Mouse (Mus musculus): ENCODE data around the gene Tsc1.

Tsc1 gene

DNA sequence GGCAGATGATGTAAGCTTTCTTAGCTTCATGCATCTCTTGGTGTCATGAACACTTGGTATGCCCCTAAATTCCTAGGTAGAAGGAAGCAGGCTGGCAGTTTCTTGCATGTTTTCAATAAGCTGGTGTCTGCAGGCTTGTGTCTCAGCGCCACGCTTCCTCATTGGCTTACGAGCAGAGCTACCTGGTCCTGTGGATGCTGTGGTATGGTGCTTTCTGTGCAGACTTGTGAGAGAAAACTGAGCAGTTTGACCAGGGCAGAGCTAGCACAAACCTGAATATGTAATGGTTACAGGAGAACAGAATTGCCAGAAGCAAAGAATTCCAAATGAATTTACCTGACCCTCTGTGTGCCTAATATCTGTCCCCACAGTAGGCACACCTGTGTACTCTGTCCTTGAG is 2.1 kb downstream of the Tsc1 start:
- DNase-seq (ENCODE audit: low read depth, low spot score): no peak

DNA sequence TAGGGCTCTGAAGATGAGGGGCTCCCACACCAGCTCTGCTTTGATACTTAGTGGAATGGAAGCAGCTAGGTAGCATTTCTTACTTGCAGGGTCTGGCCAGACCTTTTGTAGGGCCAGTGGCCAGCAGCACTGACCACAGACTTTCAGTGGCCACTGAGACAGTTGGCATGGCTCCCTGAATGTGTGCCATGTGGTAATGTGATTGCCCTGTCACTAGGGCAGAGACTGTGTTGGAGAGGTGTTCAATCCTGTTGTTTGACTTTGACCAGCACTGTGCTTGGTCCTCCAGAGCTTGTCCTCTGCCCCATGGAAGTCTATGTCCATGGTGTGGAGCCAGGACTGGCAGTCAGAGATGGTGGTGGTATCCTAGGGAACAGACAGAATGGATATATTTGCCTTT is 9.5 kb downstream of the Tsc1 start:
- no peak for DNase-seq (ENCODE audit: low read depth, low spot score)

DNA sequence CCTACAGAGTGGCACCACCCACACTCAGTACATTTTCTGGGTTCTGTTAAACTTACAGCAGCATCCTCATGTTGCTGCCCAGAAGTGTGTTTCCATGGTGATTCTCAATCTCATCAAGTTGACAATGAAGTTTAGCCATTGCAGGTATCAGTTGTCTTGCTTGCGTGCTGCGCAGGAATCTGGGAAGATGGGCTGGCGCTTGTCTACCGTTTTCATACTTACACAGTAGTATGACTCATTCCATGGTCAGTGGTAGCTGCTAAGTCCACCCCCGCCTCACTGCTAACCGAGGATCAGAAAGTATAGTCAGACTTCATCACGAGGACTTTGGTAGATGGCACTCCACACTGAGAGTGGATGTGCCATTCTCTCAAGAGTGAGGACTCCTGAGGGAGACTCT is 12.3 kb downstream of the Tsc1 start:
- no peak for DNase-seq (ENCODE audit: low read depth, low spot score)

DNA sequence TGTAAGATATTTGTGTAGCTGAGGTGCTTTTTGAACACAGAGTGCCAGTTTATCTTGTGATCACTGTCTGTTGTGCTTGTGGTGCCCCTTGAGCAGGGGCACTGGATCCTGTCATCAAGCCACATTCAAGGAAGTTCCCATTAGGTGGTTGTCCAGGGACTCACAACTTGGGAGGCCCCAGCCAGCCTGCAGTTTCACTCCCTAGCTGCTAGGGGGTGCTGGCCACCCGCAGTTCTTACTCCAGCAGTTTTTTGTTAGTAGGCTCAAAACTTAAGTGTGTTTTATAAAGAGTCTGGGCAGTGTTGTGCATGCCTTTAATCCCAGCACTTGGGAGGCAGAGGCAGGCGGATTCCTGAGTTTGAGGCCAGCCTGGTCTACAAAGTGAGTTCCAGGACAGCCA is 13.3 kb downstream of the Tsc1 start:
- no peak for DNase-seq (ENCODE audit: low read depth, low spot score)

DNA sequence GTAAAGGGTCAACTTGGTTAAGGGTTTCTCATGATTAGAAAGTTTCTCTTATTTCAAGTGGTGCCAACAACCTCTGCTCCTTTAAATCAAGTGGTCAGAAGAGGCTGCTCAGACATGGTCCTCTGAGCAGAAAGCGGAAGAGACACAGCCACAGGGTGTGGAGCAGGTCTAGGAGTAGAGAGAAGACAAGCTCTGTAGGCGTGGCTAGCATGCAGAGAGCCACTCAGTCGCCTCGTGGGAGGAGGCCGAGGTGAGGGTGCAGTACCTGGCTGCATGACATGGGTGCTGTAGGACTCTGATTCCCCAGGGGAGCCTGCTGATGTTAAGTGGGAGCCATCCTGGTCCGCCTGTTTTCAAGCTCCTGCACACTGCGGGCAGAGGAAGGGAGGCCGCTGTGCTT is 15.2 kb downstream of the Tsc1 start:
- no peak for DNase-seq (ENCODE audit: low read depth, low spot score)

DNA sequence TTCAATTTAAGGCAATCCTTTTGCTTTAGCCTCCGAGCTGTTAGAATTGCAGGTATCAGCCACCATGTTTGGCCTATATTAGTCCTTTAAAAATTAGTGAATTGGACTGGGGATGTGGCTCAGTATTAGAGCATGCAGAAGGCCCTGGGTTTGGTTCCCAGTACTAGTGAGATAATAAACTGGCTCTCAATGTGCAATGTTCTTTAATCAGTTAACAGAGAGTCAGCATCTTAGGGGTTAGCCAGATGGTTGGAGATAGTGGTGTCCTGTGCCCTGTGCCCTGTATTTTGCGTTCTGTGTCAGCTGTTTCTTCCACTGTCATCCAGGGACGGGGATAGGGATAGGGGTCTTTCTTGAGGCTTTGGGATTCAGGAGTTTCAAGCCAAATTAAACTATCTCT is 21.9 kb downstream of the Tsc1 start:
- no peak for DNase-seq (ENCODE audit: low read depth, low spot score)

DNA sequence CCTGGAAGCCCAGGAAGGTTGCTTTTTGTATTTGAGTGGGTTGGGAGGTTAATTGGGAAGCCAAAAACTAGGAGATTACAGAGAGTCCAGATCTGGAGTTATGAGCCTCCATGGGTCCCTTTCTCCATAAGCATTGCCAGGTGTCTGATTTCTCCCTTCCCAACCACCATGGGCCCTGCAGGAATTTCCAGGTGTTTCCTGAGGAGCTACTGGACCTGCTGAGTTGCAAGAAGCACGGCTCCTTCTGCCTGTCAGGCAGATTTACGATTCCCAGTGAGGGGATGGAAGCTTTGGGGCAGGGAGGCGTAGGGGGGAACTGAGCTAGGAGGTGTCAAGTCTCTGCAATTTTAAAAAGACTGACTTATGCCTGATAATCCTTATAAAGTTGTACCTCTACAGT is 24.8 kb downstream of the Tsc1 start:
- DNase-seq (ENCODE audit: low read depth, low spot score): no peak

DNA sequence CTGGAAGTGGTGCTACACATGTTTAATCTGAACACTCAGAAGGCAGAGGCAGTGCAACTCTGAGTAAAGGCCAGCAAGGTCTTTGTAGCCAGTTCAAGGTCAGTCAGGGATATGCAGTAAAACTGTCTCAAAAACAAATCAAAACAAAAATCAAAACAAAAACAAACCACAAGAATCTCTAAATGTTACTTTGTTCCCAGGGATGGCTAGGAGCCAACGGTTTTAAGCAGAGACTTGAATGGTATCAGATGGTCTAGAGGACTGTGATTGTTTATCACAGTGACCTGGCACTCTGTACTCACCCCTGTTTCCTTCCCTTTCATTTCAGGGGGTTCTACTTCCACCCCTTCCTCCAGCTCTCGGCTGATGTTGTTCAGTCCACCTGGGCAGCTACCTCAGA is 30.4 kb downstream of the Tsc1 start:
- DNase-seq (ENCODE audit: low read depth, low spot score): no peak

DNA sequence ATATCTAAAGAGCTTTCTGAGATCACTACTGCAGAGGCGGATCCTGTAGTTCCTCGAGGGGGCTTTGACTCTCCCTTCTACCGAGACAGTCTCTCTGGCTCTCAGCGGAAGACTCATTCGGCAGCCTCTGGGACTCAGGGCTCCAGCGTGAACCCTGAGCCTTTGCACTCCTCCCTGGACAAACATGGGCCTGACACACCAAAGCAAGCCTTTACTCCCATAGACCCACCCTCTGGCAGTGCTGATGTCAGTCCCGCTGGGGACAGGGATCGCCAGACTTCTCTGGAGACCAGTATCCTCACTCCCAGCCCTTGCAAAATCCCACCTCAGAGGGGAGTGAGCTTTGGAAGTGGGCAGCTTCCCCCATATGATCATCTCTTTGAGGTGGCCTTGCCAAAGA is 35.0 kb downstream of the Tsc1 start:
- no peak for DNase-seq (ENCODE audit: low read depth, low spot score)

DNA sequence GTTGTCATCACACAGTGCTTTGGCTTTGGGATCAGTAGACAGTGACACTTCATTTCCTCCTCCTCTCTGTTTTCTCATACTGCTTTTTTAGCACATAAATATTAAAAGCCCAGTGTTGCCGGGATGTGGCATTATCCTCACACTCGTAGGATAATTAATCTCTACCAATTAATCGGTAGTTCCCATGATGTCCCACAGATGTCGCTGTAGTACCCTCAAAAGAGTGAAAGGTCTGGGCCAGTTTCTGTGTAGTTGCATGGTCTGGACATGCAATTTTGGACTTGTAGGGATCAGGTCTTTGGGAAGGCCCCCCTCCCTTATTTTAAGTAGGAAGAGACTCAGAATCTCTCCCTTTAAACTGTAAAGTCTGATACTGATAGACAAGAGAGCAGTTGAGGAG is 39.7 kb downstream of the Tsc1 start:
- DNase-seq (ENCODE audit: low read depth, low spot score): no peak

DNA sequence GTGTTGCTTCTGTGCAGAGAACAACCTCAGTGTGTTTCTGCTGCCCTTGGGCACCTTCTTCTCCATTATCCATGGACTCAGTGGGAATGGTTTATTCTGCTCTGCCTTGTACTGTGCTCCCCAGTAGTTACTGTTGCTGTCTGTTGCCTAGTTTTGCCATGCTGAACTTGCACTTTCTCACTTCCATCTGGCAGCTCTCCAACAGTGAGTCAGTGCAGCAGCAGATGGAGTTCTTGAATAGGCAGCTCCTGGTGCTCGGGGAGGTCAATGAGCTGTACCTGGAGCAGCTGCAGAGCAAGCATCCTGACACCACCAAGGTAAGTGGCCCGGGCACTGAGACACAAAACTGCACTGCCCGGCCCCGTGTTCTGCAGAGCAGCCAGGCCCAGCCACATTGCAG is 40.7 kb downstream of the Tsc1 start:
- DNase-seq (ENCODE audit: low read depth, low spot score): peak; percentile 41

DNA sequence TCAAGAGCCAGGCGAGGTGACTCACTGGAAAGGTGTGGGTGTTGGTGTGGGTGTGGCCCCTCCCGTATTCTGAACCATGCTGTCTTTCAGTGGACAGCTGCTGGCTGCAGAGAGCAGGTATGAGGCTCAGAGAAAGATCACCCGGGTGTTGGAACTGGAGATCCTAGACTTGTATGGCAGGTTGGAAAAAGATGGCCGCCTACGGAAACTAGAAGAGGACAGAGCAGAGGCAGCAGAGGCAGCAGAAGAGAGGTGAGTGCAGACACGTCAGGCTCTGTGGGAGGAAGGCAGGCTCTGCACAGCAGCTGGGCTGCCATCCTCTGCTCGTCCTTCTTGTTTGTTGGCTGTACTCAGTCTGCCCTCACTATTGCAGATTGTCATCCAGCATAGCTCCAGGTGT is 44.9 kb downstream of the Tsc1 start:
- DNase-seq (ENCODE audit: low read depth, low spot score): no peak

DNA sequence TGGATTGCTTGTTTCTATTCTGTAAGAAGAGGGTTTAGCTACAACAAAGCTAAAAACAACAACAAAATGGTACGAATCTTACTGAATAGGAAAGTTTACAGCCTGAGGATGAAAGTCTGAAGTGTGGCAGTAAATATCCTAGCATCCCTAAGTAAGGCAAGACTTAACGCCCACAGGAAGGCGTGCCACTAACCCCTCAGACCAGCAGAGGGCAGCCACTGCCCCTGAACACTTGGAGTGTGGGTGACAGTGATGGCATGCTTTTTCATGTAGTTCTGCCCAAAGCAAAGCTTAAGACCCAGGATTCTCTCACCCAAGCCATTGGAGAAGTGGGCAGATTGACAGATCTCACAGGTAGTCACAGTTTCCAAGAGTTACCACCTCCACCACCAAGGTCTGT is 47.4 kb downstream of the Tsc1 start:
- DNase-seq (ENCODE audit: low read depth, low spot score): no peak

DNA sequence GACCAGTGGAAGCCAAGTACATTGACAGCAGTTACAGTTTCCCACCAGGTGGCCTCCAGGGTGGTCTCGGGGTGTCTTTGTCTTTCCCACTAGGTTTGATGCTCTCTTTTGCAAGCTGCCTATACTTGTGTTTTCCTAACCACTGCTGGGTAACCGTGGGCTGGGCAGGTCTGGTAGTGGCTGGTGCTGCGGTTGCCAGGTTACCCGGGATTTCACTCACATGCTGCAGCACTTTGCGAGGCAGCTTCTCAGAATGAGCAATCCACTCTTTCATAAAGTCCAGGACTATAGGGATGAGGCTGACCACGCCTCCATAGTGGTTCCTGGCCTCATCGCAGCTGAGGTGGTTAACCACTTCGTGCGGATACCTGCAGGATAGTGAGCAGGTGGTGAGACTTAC is 51.7 kb downstream of the Tsc1 start:
- DNase-seq (ENCODE audit: low read depth, low spot score): no peak

DNA sequence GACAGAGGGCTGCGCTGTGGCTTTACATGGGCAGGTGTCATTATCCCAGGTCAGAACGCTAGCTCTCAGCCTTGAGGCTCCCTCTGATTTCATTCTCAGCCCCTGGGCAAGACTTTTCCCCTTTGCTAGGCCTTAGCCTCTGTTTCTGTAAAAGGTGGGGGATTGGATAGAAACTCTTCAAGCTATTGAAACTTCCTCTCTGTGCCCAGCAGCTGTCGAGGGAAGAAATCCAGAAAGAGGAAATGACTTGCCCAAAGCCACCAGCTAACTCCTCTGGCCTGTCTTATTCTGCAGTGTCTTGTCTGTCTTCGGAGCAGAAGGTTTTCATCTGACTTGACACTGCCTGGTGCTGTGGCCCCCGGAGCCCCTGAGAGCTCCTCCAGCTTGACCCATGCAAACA is 57.5 kb downstream of the Tsc1 start:
- no peak for DNase-seq (ENCODE audit: low read depth, low spot score)

DNA sequence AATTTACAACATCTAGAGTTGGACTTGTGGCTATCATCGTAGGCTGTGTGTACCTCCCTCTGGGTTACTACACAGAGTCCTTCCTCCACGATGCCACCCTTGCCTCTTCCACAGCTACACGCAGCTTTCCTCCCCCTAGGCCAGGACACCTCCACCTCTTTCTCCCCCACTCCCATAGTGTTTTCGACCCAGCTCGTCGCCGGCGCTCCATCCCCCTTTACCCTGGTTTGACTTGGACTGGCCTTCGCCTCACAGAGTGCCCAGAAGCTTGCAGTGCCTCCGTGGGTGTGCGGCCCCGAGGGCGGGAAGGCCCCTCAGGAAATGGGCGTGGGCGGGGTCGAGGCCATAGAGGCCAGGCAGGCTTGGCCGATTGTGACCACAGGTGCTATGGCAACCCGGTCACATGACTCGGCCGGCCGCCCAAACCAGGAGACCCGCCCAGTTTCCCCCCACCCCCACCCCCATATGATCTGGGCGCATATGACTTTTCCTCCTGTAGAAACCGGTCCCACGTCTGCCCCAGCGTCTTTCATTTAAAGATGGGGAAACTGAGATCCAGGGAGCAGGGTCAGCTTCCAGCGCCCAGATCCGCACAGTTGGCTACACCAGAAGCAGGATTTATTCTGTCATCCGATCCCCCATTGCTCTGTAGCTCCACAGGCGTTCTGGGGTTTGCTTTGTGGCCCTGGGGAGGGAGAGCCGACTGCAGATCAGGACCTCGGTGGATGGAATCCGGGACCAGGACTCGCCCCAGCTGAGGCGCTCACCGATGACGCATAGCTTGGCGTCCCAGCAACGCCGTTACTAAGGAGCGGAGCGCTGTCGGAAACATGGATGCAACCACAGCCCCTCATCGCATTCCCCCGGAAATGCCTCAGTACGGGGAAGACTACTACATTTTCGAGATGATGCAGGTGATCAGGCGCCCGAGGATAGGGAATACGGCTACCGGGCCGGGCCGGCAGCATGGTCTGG is 58.6 kb downstream of the Tsc1 start, which contains the start of the genes Spaca9 and Ak8:
Gene Spaca9, minus strand, starts transcription at position 367 of the 975 bp plus-strand sequence.
Gene Ak8, plus strand, starts transcription at position 804 of the 975 bp plus-strand sequence.
- DNase-seq (ENCODE audit: low read depth, low spot score): peak; percentile 35

DNA sequence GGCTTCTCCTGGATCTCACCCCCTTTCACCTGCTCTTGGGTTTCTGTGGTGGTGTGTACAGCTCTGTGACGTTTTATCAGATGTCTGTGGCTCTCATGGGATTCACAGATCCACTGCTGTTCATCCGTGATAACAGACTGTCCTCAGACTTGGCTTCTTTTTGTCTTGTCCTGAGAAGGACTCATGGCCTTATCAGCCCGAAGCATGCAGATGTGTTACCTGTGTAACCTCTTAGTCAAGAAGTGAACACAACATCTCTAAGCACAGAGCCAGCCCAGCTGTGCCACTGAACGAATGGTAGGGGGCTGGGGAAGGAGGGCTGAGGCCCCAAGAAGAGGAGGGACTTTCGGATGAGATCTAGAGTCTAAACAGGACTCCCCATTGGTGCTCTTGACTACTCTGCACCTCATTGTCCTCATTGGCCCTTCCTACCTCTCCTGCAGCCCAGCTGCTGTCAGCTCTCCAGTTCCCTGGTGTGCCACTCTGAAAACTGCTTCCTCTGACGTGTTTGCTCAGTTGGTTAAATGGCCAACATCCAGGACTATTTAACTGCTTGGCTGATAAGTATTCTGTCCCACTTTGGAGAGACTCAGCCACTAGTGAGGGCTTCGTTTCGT is 60.7 kb downstream of the Tsc1 start:
- DNase-seq (ENCODE audit: low read depth, low spot score): no peak

DNA sequence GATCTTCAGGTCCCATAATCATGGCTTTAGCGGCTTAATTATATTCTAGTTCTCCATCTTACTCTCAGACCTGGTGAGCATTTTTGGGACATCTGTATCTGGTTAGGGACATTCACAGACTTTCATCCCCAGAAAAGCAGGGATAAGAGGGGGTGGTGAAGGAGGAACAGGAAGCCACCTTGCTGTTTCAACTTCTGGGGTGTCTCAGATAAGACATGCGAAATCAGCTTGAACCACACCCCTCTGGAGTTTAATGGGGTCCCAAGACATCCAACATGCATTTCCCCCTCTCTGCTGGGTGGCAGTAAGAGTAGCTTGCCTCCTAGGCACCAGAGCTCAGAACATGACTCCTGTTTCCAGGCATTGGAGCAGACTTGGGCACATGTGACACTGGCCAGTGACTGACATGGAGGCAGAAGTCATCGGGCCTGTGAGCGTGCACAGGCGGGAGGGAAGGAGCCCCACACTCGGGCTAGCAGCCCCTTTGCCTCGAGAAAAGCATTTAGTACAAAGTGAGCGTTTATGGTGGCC is 65.1 kb downstream of the Tsc1 start:
- DNase-seq (ENCODE audit: low read depth, low spot score): no peak

DNA sequence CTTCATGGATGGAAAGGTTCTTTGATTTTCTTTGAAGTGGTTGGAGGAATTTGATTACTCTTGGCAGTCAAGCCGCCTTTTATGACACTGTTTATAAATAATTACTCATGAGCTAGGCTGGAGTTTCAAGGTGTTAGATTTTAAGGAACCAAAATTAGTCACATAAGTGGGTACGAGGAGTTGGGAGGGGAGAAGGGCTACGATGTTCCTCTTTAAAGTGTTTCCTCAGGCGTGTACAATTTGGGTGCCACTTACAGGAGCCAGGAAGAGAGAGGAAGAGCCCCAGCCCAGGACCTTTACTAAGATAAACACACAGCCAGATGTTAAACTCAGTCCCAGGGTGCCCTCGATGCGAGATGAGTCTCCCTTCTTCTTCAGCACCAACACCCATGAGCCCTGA is 65.8 kb downstream of the Tsc1 start:
- DNase-seq (ENCODE audit: low read depth, low spot score): no peak

DNA sequence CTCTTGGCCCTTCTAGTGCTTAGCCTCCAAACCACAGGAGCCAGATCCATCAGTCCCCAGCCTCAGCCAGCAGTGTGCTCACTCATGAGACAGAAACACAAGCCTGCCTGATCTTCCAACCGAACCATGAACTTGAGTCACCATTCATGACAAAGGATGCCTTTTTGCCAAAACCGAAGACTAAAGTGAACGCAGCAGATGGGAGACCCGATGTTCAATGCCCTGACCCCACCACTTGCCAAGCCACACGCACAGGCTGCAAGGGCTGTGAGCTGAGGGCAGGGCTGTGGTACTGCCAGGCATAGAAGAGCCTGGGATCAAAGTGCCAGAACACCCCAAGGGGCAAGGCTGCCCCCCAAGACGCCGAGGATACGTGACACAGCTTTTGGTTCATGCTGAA is 72.0 kb downstream of the Tsc1 start:
- no peak for DNase-seq (ENCODE audit: low read depth, low spot score)

DNA sequence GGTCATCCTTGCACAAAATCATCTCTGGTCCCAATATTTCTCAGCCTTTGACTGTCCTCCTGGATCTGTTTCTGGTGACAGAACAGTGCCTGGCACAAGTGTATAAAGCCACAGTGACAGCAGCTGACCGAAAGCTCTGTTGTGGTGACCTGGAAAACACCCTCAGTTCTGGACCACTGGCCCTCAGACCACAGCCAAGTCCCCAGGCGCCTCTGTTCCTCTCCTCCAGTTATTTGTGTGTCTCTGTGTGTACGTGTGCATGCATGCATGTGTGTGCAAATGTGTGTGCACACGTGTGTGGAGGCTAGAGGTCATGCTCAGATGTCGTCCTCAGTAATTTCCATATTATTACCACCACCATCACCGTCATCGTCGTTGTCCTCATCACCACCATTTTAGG is 81.4 kb downstream of the Tsc1 start:
- DNase-seq (ENCODE audit: low read depth, low spot score): no peak

DNA sequence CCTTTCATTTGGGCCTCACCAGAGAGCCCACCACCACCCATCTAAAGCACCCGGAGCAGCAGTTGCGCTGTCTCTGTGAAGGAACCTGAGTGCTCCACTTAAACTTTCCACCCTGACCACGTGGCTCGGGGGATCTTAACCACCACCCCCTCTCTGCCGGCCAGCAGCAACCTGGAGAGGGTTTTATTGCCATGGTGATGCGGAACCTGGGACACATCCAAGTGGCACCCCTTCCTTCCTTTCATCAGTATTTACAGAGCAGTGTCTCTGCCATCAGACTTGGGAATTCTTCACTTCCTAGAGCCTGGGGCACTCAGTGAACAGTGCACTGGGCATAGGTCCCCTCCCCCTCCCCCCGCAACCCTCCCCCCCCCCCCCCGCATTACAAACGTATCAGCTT is 82.9 kb downstream of the Tsc1 start:
- DNase-seq (ENCODE audit: low read depth, low spot score): no peak
